Mouse (Mus musculus): ENCODE data around the gene Sh3pxd2a. TPM values are rescaled to one million over a fixed set of nuclear protein-coding genes. Genes with fewer than 3 reads are reported as not detected.

Gene Sh3pxd2a
- polyA plus RNA-seq, 1 experiment from 2014 or later = 2.1 TPM

GRCm38 (mm10) chr19:47493017-47493997 is 29.1 kb upstream of the Sh3pxd2a start:
- peaks cover 13% of the 10 kb centered on the region for H3K4me1 ChIP-seq (ENCODE audit: control insufficient read depth, insufficient read depth, low read length)
- H3K4me3 ChIP-seq (ENCODE audit: low read depth, low read length) = no peak overlapping the region
- H3K36me3 ChIP-seq (ENCODE audit: control insufficient read depth, insufficient read depth, low read length) = no peaks in the 10 kb centered on the region
- no peak overlapping the region for H3K9ac ChIP-seq (replicated peaks; ENCODE audit: low read depth, low read length)
- H3K27ac ChIP-seq (ENCODE audit: low read depth, low read length) = peak overlapping the region; percentile 10
- H3K9me3 ChIP-seq (ENCODE audit: control insufficient read depth, low read length) = no peaks in the 10 kb centered on the region
- no peaks in the 10 kb centered on the region for H3K27me3 ChIP-seq (ENCODE audit: control insufficient read depth, insufficient read depth, low read length)
- H3K4me2 ChIP-seq (ENCODE audit: low read depth, low read length) = peak overlapping the region; percentile 24; the same call in 1 of the 2 replicates
- WGBS = 20% methylated on average over 23 of the region's 23 CpGs
- peak; percentile 68 for ATAC-seq (ENCODE audit: low read depth)

GRCm38 (mm10) chr19:47492422-47492821 is 28.2 kb upstream of the Sh3pxd2a start:
- H3K9ac ChIP-seq (replicated peaks; ENCODE audit: low read depth, low read length) = no peak overlapping the region
- no peaks in the 10 kb centered on the region for H3K9me3 ChIP-seq (ENCODE audit: control insufficient read depth, low read length)
- no peak overlapping the region for H3K4me3 ChIP-seq (ENCODE audit: low read depth, low read length)
- H3K27me3 ChIP-seq (ENCODE audit: control insufficient read depth, insufficient read depth, low read length) = no peaks in the 10 kb centered on the region
- no peak overlapping the region for H3K4me2 ChIP-seq (ENCODE audit: low read depth, low read length)
- peaks cover 13% of the 10 kb centered on the region for H3K4me1 ChIP-seq (ENCODE audit: control insufficient read depth, insufficient read depth, low read length)
- H3K36me3 ChIP-seq (ENCODE audit: control insufficient read depth, insufficient read depth, low read length) = no peaks in the 10 kb centered on the region
- 30% methylated on average over 6 of the region's 6 CpGs for WGBS
- no peak overlapping the region for H3K27ac ChIP-seq (ENCODE audit: low read depth, low read length)
- ATAC-seq (ENCODE audit: low read depth) = no peak

GRCm38 (mm10) chr19:47491853-47492252 is 27.7 kb upstream of the Sh3pxd2a start:
- H3K27me3 ChIP-seq (ENCODE audit: control insufficient read depth, insufficient read depth, low read length) = no peaks in the 10 kb centered on the region
- no peak overlapping the region for H3K4me2 ChIP-seq (ENCODE audit: low read depth, low read length)
- H3K36me3 ChIP-seq (ENCODE audit: control insufficient read depth, insufficient read depth, low read length) = no peaks in the 10 kb centered on the region
- H3K9me3 ChIP-seq (ENCODE audit: control insufficient read depth, low read length) = no peaks in the 10 kb centered on the region
- no peak for ATAC-seq (ENCODE audit: low read depth)
- H3K27ac ChIP-seq (ENCODE audit: low read depth, low read length) = no peak overlapping the region
- H3K9ac ChIP-seq (replicated peaks; ENCODE audit: low read depth, low read length) = no peak overlapping the region
- H3K4me3 ChIP-seq (ENCODE audit: low read depth, low read length) = no peak overlapping the region
- WGBS = 75% methylated on average over 2 of the region's 2 CpGs
- H3K4me1 ChIP-seq (ENCODE audit: control insufficient read depth, insufficient read depth, low read length) = peaks cover 13% of the 10 kb centered on the region

- no peak overlapping the region for H3K4me3 ChIP-seq (ENCODE audit: low read depth, low read length)
- H3K4me1 ChIP-seq (ENCODE audit: control insufficient read depth, insufficient read depth, low read length) = peaks cover 13% of the 10 kb centered on the region
- no peak for ATAC-seq (ENCODE audit: low read depth)
- H3K9me3 ChIP-seq (ENCODE audit: control insufficient read depth, low read length) = no peaks in the 10 kb centered on the region
- no peaks in the 10 kb centered on the region for H3K36me3 ChIP-seq (ENCODE audit: control insufficient read depth, insufficient read depth, low read length)
- H3K4me2 ChIP-seq (ENCODE audit: low read depth, low read length) = no peak overlapping the region
- WGBS = 83% methylated on average over 3 of the region's 3 CpGs
- no peak overlapping the region for H3K9ac ChIP-seq (replicated peaks; ENCODE audit: low read depth, low read length)
- H3K27me3 ChIP-seq (ENCODE audit: control insufficient read depth, insufficient read depth, low read length) = no peaks in the 10 kb centered on the region
- H3K27ac ChIP-seq (ENCODE audit: low read depth, low read length) = no peak overlapping the region
Observed at GRCm38 (mm10) chr19:47489233-47489632, 25.0 kb upstream of the Sh3pxd2a start.

- no peaks in the 10 kb centered on the region for H3K36me3 ChIP-seq (ENCODE audit: control insufficient read depth, insufficient read depth, low read length)
- WGBS = 29% methylated on average over 4 of the region's 4 CpGs
- peaks cover 8% of the 10 kb centered on the region for H3K4me1 ChIP-seq (ENCODE audit: control insufficient read depth, insufficient read depth, low read length)
- H3K4me3 ChIP-seq (ENCODE audit: low read depth, low read length) = no peak overlapping the region
- H3K27ac ChIP-seq (ENCODE audit: low read depth, low read length) = no peak overlapping the region
- H3K9ac ChIP-seq (replicated peaks; ENCODE audit: low read depth, low read length) = no peak overlapping the region
- H3K9me3 ChIP-seq (ENCODE audit: control insufficient read depth, low read length) = no peaks in the 10 kb centered on the region
- no peak overlapping the region for H3K4me2 ChIP-seq (ENCODE audit: low read depth, low read length)
- ATAC-seq (ENCODE audit: low read depth) = no peak
- no peaks in the 10 kb centered on the region for H3K27me3 ChIP-seq (ENCODE audit: control insufficient read depth, insufficient read depth, low read length)
Observed at GRCm38 (mm10) chr19:47488250-47488649, 24.0 kb upstream of the Sh3pxd2a start.

GRCm38 (mm10) chr19:47487572-47487971 is 23.4 kb upstream of the Sh3pxd2a start:
- WGBS = 84% methylated on average over 9 of the region's 9 CpGs
- no peaks in the 10 kb centered on the region for H3K27me3 ChIP-seq (ENCODE audit: control insufficient read depth, insufficient read depth, low read length)
- no peak for ATAC-seq (ENCODE audit: low read depth)
- H3K4me2 ChIP-seq (ENCODE audit: low read depth, low read length) = no peak overlapping the region
- peaks cover 4% of the 10 kb centered on the region; the same call in 1 of the 2 replicates for H3K4me1 ChIP-seq (ENCODE audit: control insufficient read depth, insufficient read depth, low read length)
- no peaks in the 10 kb centered on the region for H3K36me3 ChIP-seq (ENCODE audit: control insufficient read depth, insufficient read depth, low read length)
- H3K9me3 ChIP-seq (ENCODE audit: control insufficient read depth, low read length) = no peaks in the 10 kb centered on the region
- H3K4me3 ChIP-seq (ENCODE audit: low read depth, low read length) = no peak overlapping the region
- no peak overlapping the region for H3K27ac ChIP-seq (ENCODE audit: low read depth, low read length)
- no peak overlapping the region for H3K9ac ChIP-seq (replicated peaks; ENCODE audit: low read depth, low read length)

GRCm38 (mm10) chr19:47485997-47486566 is 21.9 kb upstream of the Sh3pxd2a start:
- Histone ChIP-seq H3K27ac (ENCODE audit: low read depth, low read length) (no peak overlapping the region), H3K9ac (replicated peaks; ENCODE audit: low read depth, low read length) (no peak overlapping the region), H3K9me3 (ENCODE audit: control insufficient read depth, low read length) (no peaks in the 10 kb centered on the region), H3K36me3 (ENCODE audit: control insufficient read depth, insufficient read depth, low read length) (no peaks in the 10 kb centered on the region), H3K27me3 (ENCODE audit: control insufficient read depth, insufficient read depth, low read length) (no peaks in the 10 kb centered on the region), H3K4me1 (ENCODE audit: control insufficient read depth, insufficient read depth, low read length) (no peaks in the 10 kb centered on the region), H3K4me2 (ENCODE audit: low read depth, low read length) (no peak overlapping the region), H3K4me3 (ENCODE audit: low read depth, low read length) (no peak overlapping the region)
- 50% methylated on average over 9 of the region's 9 CpGs for WGBS
- no peak for ATAC-seq (ENCODE audit: low read depth)

- Histone ChIP-seq H3K4me2 (ENCODE audit: low read depth, low read length) (no peak overlapping the region), H3K27ac (ENCODE audit: low read depth, low read length) (no peak overlapping the region), H3K9me3 (ENCODE audit: control insufficient read depth, low read length) (no peaks in the 10 kb centered on the region), H3K27me3 (ENCODE audit: control insufficient read depth, insufficient read depth, low read length) (no peaks in the 10 kb centered on the region), H3K4me3 (ENCODE audit: low read depth, low read length) (no peak overlapping the region), H3K36me3 (ENCODE audit: control insufficient read depth, insufficient read depth, low read length) (no peaks in the 10 kb centered on the region), H3K4me1 (ENCODE audit: control insufficient read depth, insufficient read depth, low read length) (no peaks in the 10 kb centered on the region), H3K9ac (replicated peaks; ENCODE audit: low read depth, low read length) (no peak overlapping the region)
- 84% methylated on average over 3 of the region's 3 CpGs for WGBS
- ATAC-seq (ENCODE audit: low read depth) = no peak
Observed at GRCm38 (mm10) chr19:47484110-47484509, 19.9 kb upstream of the Sh3pxd2a start.

GRCm38 (mm10) chr19:47483346-47483745 is 19.1 kb upstream of the Sh3pxd2a start:
- H3K36me3 ChIP-seq (ENCODE audit: control insufficient read depth, insufficient read depth, low read length) = no peaks in the 10 kb centered on the region
- H3K4me3 ChIP-seq (ENCODE audit: low read depth, low read length) = no peak overlapping the region
- no peaks in the 10 kb centered on the region for H3K27me3 ChIP-seq (ENCODE audit: control insufficient read depth, insufficient read depth, low read length)
- no peak overlapping the region for H3K4me2 ChIP-seq (ENCODE audit: low read depth, low read length)
- ATAC-seq (ENCODE audit: low read depth) = no peak
- H3K9me3 ChIP-seq (ENCODE audit: control insufficient read depth, low read length) = no peaks in the 10 kb centered on the region
- H3K9ac ChIP-seq (replicated peaks; ENCODE audit: low read depth, low read length) = no peak overlapping the region
- no peaks in the 10 kb centered on the region for H3K4me1 ChIP-seq (ENCODE audit: control insufficient read depth, insufficient read depth, low read length)
- WGBS = 78% methylated on average over 3 of the region's 3 CpGs
- H3K27ac ChIP-seq (ENCODE audit: low read depth, low read length) = no peak overlapping the region

Data from neural tube, embryonic 14.5 days (tissue).